Mouse (Mus musculus) kidney, adult 2 months (tissue): ENCODE measurements around the gene Zfp219.

ENCODE experiments used
- CTCF ChIP-seq: fragments of 200-500 bp; conservative IDR thresholded peaks from 2 replicates; pipeline ENCODE4 v1.5.1; 2011; ENCODE audit warnings: low read depth, mild to moderate bottlenecking, control low read depth, low read length, moderate library complexity, mixed read lengths; ENCODE audit not compliant: insufficient read depth, insufficient read length
- POLR2A ChIP-seq: fragments of 200-500 bp; IDR thresholded peaks from one replicate; pipeline ENCODE4 v1.6.1; 2011; ENCODE audit warnings: low read depth, low read length, control low read depth

GRCm38 (mm10) chr14:51983251-51983650 is 37.3 kb downstream of the Zfp219 start:
- TF ChIP-seq CTCF, result no peak
- no peak for TF ChIP-seq POLR2A
